23 mouse cellular contexts compared by ENCODE assay signal in genomic region chr16:76782656-76783055, GRCm38 (mm10).
A peak's percentile ranks its signal among the peaks of the same experiment; 100 is the strongest.
DNase-seq lines count a peak whose midpoint lies in the region; TF ChIP-seq lines count a peak whose summit lies in the region.
"Had no signal": no experiment of that assay in that cellular context is flagged by ENCODE, and none has a peak within 500 bp of the region (broad histone marks: within the 10 kb centered on the region; RNA-seq: fewer than 3 reads in every experiment).

No protein-coding gene starts in this region.

- no peak overlapping the region for H3K27ac ChIP-seq in heart, embryonic 10.5 days
- no peak overlapping the region for H3K27ac ChIP-seq in thymus, adult 2 months (ENCODE audit: control insufficient read depth, insufficient read depth, low read length)
- H3K27ac ChIP-seq: heart, embryonic 13.5 days; hindbrain, embryonic 10.5 days; hindbrain, postnatal 0 days; left cerebral cortex, adult 2 months; limb, embryonic 15.5 days; liver, embryonic 14.5 days; stomach, postnatal 0 days had no signal

- H3K9me3 ChIP-seq in heart, embryonic 10.5 days: no peaks in the 10 kb centered on the region
- H3K9me3 ChIP-seq: heart, embryonic 13.5 days; hindbrain, embryonic 10.5 days; limb, embryonic 15.5 days had no signal

- H3K4me1 ChIP-seq in heart, embryonic 10.5 days: no peaks in the 10 kb centered on the region
- H3K4me1 ChIP-seq in thymus, adult 2 months (replicated peaks; ENCODE audit: control insufficient read depth, insufficient read depth, low read length): no peaks in the 10 kb centered on the region
- H3K4me1 ChIP-seq: heart, embryonic 13.5 days; hindbrain, embryonic 10.5 days; limb, embryonic 15.5 days had no signal

- peak; percentile 5 for DNase-seq in adrenal gland, adult 2 months
- DNase-seq in adrenal gland, postnatal 36 days: no peak
- peak; percentile 47 for DNase-seq in heart, adult 8-10 months (ENCODE audit: low spot score)
- DNase-seq in heart, embryonic 10.5 days (ENCODE audit: low spot score): no peak
- peak; percentile 10 for DNase-seq in gastrocnemius, postnatal 14 days
- DNase-seq in heart, postnatal 36 days: peak; percentile 18 to 39
- DNase-seq in thymus, adult 2 months: no peak
- no peak for DNase-seq in lung, postnatal 25 days (ENCODE audit: low spot score)
- DNase-seq: cerebellum, adult 2 months; cerebellum, postnatal 25 days; embryo, embryonic 11 days; kidney, adult 9 months; left cerebral cortex, postnatal 4 days; lung, embryonic 14.5 days; lung, postnatal 36 days; midbrain, embryonic 14.5 days had no signal

- TF ChIP-seq POLR2A in thymus, adult 2 months (IDR thresholded peaks at IDR 0.05; ENCODE audit: control insufficient read depth, extremely low read depth, insufficient read depth, low read length, poor library complexity): no peak

- no peaks in the 10 kb centered on the region for H3K36me3 ChIP-seq in heart, embryonic 10.5 days
- H3K36me3 ChIP-seq in thymus, adult 2 months (ENCODE audit: control insufficient read depth, insufficient read depth, low read length): no peaks in the 10 kb centered on the region
- H3K36me3 ChIP-seq: heart, embryonic 13.5 days; hindbrain, embryonic 10.5 days; limb, embryonic 15.5 days had no signal

- H3K27me3 ChIP-seq in heart, embryonic 10.5 days (ENCODE audit: insufficient read depth, poor library complexity, severe bottlenecking): no peaks in the 10 kb centered on the region
- no peaks in the 10 kb centered on the region for H3K27me3 ChIP-seq in thymus, adult 2 months (ENCODE audit: control insufficient read depth, insufficient read depth, low read length)
- H3K27me3 ChIP-seq: heart, embryonic 13.5 days; limb, embryonic 15.5 days had no signal

- 82% methylated on average over 5 of the region's 5 CpGs for WGBS in heart, embryonic 10.5 days
- 92% methylated on average over 5 of the region's 5 CpGs for WGBS in thymus, adult 2 months

- no peak overlapping the region for H3K4me3 ChIP-seq in heart, embryonic 10.5 days
- H3K4me3 ChIP-seq in thymus, adult 2 months (ENCODE audit: control insufficient read depth, insufficient read depth, low read length): no peak overlapping the region
- H3K4me3 ChIP-seq: heart, embryonic 13.5 days; hindbrain, embryonic 10.5 days; left cerebral cortex, adult 2 months; limb, embryonic 15.5 days had no signal

- intact Hi-C loops in gastrocnemius, postnatal 14 days (cut with DNase I; ENCODE audit: low total_unique reads): loop anchor here (10.0 kb wide), 1 partner anchor 578 kb away; no protein-coding TSS in a partner anchor
- intact Hi-C loops in heart, postnatal 36 days (cut with DNase I): no loop called here

- no peak for TF ChIP-seq CTCF in thymus, adult 2 months (IDR thresholded peaks at IDR 0.05; ENCODE audit: borderline replicate concordance, control insufficient read depth, extremely low read depth, insufficient read depth, low read length, poor library complexity)

Comparison
In these comparisons a context has a peak if more than half of its experiments do, and no peak if none do; other contexts are left out.
1. DNase-seq: peak in adrenal gland, adult 2 months (single experiment), heart, adult 8-10 months (single experiment), gastrocnemius, postnatal 14 days (single experiment) and heart, postnatal 36 days (2 of 2); none in adrenal gland, postnatal 36 days (0 of 2), heart, embryonic 10.5 days (single experiment), thymus, adult 2 months (single experiment) and lung, postnatal 25 days (single experiment).